Mouse (Mus musculus): ENCODE data around the gene Pip5k1b.

Pip5k1b gene

GRCm38 (mm10) chr19:24336370-24337076 is 219.1 kb downstream of the Pip5k1b start:
- DNase-seq (ENCODE audit: low read depth, low spot score), result no peak

DNA sequence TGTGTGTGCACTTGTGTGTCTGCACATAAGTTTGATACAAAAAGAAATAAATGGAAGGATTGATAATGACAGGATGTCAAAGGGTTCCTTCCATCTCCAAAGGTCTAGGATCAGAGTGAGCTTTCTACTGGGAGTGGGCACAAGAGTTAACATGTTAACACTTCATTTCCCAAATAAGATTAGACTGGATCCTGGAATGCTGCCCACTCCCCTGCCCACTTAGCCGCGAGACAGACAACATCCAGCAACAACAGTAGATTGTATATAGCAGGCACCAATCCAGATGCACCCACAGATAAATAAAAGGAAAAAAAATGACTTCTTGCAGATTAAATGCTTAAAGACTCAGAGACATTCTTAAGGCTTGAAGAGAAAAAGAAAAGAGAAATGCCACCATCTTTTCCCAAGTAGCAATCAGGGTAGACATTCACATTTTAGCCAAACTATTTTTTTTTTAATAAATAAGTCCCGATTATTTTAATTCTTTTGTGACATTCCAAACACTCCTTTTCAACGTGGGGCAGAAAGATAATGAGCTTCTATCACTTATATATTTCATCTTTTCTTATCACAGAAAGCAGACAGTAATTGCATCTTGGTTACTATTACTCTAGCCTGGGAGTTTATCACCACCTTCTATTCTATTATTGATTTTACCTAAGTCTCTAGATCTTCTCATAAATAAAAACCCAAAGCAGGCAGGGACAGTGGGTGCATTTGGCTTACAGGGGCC is 219.9 kb downstream of the Pip5k1b start:
- no peak for DNase-seq (ENCODE audit: low read depth, low spot score)

- DNase-seq (ENCODE audit: low read depth, low spot score), result no peak
These were observed 222.7 kb downstream of the Pip5k1b start for GRCm38 (mm10) chr19:24332956-24333355.

- no peak for DNase-seq (ENCODE audit: low read depth, low spot score)
These were observed 224.4 kb downstream of the Pip5k1b start for GRCm38 (mm10) chr19:24331274-24331673.

- no peak for DNase-seq (ENCODE audit: low read depth, low spot score)
These were observed 225.3 kb downstream of the Pip5k1b start for GRCm38 (mm10) chr19:24330366-24330765.

DNA sequence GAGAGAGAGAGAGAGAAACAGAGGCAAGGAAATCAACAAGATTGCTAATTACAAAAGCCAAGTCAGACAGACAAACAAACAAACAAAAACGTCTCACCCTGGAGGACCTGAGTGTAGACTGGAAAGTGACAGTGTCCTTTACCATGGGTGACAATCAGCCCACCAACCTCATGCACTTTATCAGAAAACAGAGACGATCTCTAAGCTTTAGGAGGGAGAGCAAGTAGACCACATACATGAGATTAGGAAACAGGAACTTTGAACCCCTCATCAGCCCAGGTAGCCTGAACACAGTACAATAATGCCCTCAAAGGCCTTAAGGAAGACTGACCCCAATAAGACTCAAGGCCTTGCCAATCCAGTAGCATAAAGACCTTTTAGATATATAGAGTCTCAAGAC is 227.8 kb downstream of the Pip5k1b start:
- DNase-seq (ENCODE audit: low read depth, low spot score), result no peak

- no peak for DNase-seq (ENCODE audit: low read depth, low spot score)
These were observed 228.7 kb downstream of the Pip5k1b start for GRCm38 (mm10) chr19:24326969-24327368.

DNA sequence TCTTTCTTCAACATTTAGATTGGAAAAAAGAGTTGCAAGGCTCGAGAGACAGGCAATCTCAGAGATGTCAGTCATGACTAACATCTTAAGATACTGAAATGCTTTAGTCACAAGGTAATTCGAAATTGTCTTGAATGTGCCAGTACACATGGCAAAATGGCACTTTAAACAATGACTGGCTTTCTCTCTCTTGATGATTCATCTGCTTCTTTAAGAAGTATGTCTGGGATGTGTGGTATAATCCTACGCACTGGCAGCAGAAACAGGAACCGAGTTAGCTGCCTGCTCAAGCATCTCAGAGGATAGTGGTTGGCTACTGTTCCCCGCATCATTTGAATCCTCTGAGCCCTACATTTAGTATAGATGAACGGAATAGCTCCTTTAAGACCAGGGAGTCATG is 230.0 kb downstream of the Pip5k1b start:
- no peak for DNase-seq (ENCODE audit: low read depth, low spot score)

GRCm38 (mm10) chr19:24323841-24324613 is 231.6 kb downstream of the Pip5k1b start:
- no peak for DNase-seq (ENCODE audit: low read depth, low spot score)

DNA sequence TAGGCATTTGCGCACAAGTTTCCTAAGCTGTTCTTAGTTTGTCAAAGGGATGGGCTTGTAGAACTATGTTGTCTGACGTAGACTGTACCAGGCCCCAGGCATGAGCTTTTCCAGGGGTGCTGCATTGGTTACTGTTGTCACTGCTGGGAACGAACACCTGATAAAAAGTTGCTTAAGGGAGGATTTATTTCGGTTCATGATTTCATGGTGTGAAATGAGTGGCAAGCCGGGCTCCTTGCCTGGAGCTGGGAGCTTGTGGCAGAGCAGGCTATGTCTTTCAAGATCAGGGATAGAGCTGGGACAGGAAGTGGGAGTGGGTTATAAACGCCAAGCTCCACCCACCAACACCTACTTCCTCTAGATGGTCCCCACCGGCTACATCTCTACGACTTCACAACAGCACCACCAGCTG is 233.8 kb downstream of the Pip5k1b start:
- DNase-seq (ENCODE audit: low read depth, low spot score), result no peak

DNA sequence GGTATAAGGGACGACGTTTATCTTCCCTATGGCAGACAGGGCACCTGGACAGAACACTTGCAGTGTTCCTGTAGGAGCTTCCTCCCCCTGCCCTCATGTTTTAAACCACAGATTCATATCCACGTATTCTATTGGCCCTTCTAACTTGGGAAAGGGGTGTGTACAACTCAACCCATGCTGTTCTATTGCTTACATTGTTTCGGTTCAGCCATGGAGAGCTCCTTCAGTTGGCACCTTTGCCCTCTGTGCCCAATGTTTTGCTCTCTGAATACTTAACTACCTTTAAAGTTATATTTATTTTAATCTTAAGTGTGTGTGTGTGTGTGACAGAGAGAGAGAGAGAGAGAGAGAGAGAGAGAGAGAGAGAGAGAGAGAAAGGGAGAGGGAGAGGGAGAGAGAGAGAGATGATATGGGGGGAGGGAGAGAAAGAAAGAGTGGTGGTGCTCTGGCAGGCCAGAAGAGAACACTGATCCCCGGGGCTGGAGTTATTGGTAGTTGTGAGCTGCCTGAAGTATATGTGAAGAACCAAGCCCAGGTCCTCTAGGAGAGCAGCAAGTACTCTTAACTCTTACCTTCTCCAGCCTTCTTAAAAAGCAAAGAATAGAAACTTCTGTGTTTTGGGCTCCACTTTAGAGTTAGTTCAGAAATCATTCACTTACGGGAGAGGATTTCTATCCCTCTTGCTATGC is 234.3 kb downstream of the Pip5k1b start:
- DNase-seq (ENCODE audit: low read depth, low spot score), result no peak

- no peak for DNase-seq (ENCODE audit: low read depth, low spot score)
These were observed 237.5 kb downstream of the Pip5k1b start for GRCm38 (mm10) chr19:24318172-24318571.

DNA sequence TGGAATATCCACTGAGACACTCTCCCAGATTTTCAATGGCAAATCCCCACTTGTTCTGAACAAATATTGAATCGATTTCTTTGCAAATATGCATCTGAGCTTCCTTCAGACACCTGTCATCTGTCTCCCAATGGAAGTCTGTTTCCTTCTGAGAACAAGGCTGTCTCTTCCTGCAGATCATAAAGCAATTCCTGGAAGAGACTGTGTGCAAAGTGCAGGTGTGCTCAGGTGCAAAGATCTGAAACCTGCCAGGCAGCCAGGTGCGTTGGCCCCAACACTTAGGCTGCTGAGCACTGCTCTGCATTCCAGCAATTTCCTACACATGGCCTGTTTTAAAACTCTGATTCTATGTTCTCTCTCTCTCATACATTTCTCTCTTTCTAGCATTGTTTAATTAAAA is 237.9 kb downstream of the Pip5k1b start:
- no peak for DNase-seq (ENCODE audit: low read depth, low spot score)

GRCm38 (mm10) chr19:24317038-24317591 is 238.6 kb downstream of the Pip5k1b start:
- no peak for DNase-seq (ENCODE audit: low read depth, low spot score)

GRCm38 (mm10) chr19:24316060-24316725 is 239.5 kb downstream of the Pip5k1b start:
- DNase-seq (ENCODE audit: low read depth, low spot score), result no peak

DNA sequence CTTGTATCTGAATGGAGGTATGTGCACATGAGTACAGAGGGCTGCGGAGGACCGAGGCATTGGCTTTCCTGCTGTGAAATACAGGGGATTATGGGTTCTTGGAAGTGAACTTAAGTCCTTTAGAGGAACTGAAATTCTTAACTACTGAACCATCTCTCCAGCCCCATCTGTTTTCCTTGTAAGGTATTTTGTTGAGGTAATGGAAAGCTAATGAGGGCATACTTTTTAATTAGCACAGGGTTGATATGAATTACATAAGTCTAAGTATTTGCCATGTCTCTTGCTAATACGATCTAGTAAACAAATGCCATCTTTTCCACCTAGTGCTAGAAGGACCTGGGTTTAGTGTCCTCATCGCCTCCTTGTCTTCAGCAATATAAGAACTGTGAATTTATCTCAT is 240.4 kb downstream of the Pip5k1b start:
- no peak for DNase-seq (ENCODE audit: low read depth, low spot score)

- no peak for DNase-seq (ENCODE audit: low read depth, low spot score)
These were observed 241.0 kb downstream of the Pip5k1b start for GRCm38 (mm10) chr19:24314676-24315075.

DNA sequence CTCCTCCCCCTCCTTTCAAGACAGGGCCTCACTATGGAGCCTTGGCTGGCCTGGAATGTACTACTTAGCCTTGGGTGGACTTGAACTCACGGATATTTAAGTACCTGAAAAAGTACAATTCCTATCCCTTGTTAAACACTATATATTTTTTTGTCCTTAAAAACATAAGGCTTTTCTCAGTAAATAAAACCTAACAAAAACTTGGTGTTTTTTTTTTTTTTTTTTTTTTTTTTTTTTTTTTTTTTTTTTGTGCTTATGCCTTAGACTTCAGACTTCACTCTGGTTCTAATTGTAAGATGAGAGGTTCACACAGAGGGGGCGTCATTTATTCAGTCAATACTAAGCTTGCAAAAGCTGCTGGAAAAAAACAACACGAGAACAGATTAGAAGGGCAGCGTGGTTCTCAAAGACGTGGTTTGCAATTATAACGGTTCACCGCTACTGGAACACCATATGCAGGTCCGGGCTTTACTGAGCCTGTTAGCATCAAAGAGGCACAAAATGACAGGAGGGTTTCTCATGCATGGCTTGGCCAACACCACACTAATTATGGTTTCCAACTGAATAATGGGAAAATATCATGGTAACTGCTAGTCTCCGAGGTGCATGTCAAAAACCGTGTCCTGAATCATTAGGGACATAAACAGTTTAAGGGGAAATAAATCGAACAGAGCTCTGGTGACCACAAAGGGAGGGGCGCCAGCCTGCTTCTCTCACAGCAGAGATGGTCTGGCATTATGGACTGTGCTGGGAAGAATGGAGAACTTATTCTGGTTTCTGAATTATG is 242.9 kb downstream of the Pip5k1b start:
- DNase-seq (ENCODE audit: low read depth, low spot score), result no peak

GRCm38 (mm10) chr19:24312046-24312445 is 243.6 kb downstream of the Pip5k1b start:
- no peak for DNase-seq (ENCODE audit: low read depth, low spot score)

- no peak for DNase-seq (ENCODE audit: low read depth, low spot score)
These were observed 247.4 kb downstream of the Pip5k1b start for GRCm38 (mm10) chr19:24308305-24308705.

Measured in retina, adult 2 months (tissue).